Mouse (Mus musculus) ES-E14 (cell line): ENCODE data around the gene Ankrd1. TPM values are rescaled to one million over a fixed set of nuclear protein-coding genes. Genes with fewer than 3 reads are reported as not detected.

ENCODE experiments used
- DNase-seq: peaks from one replicate; pipeline ENCODE4 v3.0.0-alpha.2; 2013; ENCODE audit warnings: low read depth, low spot score
- H3K27ac ChIP-seq: 2 replicates; pipeline ENCODE4 v1.5.1; 2012; ENCODE audit warnings: low read depth, mild to moderate bottlenecking, low read length, moderate library complexity, mixed read lengths; ENCODE audit not compliant: poor library complexity, insufficient read depth, severe bottlenecking
- H3K36me3 ChIP-seq: 2 replicates; pipeline ENCODE4 v1.6.1; 2012; ENCODE audit warnings: mild to moderate bottlenecking, low read length, moderate library complexity, mixed read lengths; ENCODE audit not compliant: control insufficient read depth, poor library complexity, insufficient read depth, severe bottlenecking
- H3K4me1 ChIP-seq, 2 experiments: fragments of 150-350 bp in 1 of 2; sonication (generic) in 1 of 2; 2 replicates each; pipeline ENCODE4 v1.6.1; 2012; ENCODE audit warnings: low read length in 2 of 2, mild to moderate bottlenecking in 1 of 2, mixed read lengths in 1 of 2; ENCODE audit not compliant: control insufficient read depth in 2 of 2, insufficient read depth in 2 of 2, poor library complexity in 1 of 2
- H3K4me3 ChIP-seq, 2 experiments: fragments of 150-350 bp in 1 of 2; sonication (generic) in 1 of 2; 2 replicates each; pipeline ENCODE4 v1.5.1; 2012; ENCODE audit warnings: low read length in 2 of 2, low read depth in 1 of 2, mild to moderate bottlenecking in 1 of 2, mixed read lengths in 1 of 2; ENCODE audit not compliant: insufficient read depth in 1 of 2, poor library complexity in 1 of 2, severe bottlenecking in 1 of 2
- H3K9ac ChIP-seq: 2 replicates; pipeline ENCODE4 v1.6.1; 2012; ENCODE audit warnings: low read depth, mild to moderate bottlenecking, low read length, mixed read lengths; ENCODE audit not compliant: poor library complexity, insufficient read depth, severe bottlenecking
- H3K9me3 ChIP-seq: fragments of 150-350 bp; sonication (generic); 2 replicates; pipeline ENCODE4 v1.6.1; 2012; ENCODE audit warnings: low read depth, mild to moderate bottlenecking, low read length; ENCODE audit not compliant: control insufficient read depth, insufficient read depth
- CHD2 ChIP-seq: IDR thresholded peaks from 2 replicates; pipeline ENCODE4 v1.6.1; 2014; ENCODE audit warnings: mild to moderate bottlenecking, low read depth, low read length, inconsistent platforms
- HCFC1 ChIP-seq: IDR thresholded peaks from 2 replicates; pipeline ENCODE4 v1.6.1; 2012; ENCODE audit warnings: low read length, inconsistent platforms, borderline replicate concordance; ENCODE audit not compliant: insufficient read depth
- MAFK ChIP-seq: IDR thresholded peaks from 2 replicates; pipeline ENCODE4 v1.6.1; 2014; ENCODE audit warnings: mild to moderate bottlenecking, low read depth, low read length, inconsistent platforms; ENCODE audit not compliant: insufficient read depth
- ZC3H11A ChIP-seq: IDR thresholded peaks from 2 replicates; pipeline ENCODE4 v1.6.1; 2012; ENCODE audit warnings: low read depth, mild to moderate bottlenecking, inconsistent platforms, low read length, borderline replicate concordance
- ZNF384 ChIP-seq: IDR thresholded peaks from 2 replicates; pipeline ENCODE4 v1.6.1; 2012; ENCODE audit warnings: low read depth, low read length, inconsistent platforms
- in situ Hi-C, 2 experiments: fragments of 600-800 bp; cut with MboI; formaldehyde crosslinking; loops; one replicate each; pipeline ENCODE4 v1.15.1; 2025; ENCODE audit warnings: low sequenced_read_pairs in 2 of 2, inconsistent platforms in 1 of 2; ENCODE audit not compliant: unreplicated experiment in 2 of 2
- total RNA-seq: library from RNA; depleted of rRNA; stranded (reverse); fragments of 300-350 nt; gene quantifications from 2 replicates; pipeline ENCODE4 v1.2.3, GENCODE M21; 2012

The Ankrd1 gene
- total RNA-seq, 1 experiment, result 5.9 TPM

DNA sequence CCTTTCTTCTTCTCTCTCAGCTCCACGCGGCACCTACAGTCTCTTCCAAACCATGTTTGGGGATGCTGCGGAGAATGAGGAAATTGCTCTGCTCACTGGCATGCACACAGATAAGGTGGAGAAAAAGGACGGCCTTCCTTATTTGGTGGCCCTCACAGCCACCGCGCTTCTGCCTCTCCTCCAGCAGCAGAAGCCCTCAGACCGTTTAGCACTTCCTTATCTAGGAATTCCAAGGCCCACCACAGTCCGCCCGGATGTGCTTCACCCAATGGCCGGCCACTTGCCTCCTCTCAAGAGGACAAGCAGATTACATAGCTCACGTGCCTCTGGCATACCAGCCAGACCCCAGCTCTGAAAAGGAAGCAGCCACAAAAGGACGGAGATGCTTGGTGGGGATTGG is 9.7 kb upstream of the Ankrd1 start:
- Histone ChIP-seq H3K9me3 (no peaks in the 10 kb centered on the region), H3K4me3 (0 out of 4 replicates have a peak overlapping the region, but pooled peaks of 1 of the 2 experiments have one; percentile 5), H3K9ac (no peak overlapping the region), H3K36me3 (no peaks in the 10 kb centered on the region), H3K27ac (no peak overlapping the region), H3K4me1 (no peaks in the 10 kb centered on the region)
- no peak for DNase-seq
- in situ Hi-C loops, result no loop called here
- no peak for TF ChIP-seq ZC3H11A
- no peak for TF ChIP-seq ZNF384
- TF ChIP-seq MAFK, result no peak
- no peak for TF ChIP-seq HCFC1
- no peak for TF ChIP-seq CHD2

DNA sequence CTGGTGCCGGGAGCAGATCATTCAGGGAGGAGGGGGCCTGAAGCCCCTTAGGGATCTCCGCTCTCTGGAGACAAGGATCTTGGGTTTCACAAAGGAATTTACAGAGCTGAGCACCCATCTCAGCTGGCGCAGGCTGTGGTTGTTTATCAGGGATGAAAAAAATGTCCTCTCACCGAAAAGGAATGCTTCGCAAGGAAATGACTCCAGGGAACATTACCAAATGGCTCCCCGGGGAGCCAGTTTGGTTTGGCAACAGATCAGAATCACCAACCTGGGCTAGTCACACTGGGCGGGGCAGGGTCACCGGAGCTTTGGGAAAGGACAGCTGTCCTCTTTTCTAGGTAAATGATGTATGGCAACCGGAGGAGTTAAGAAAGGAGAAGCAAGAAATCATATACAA is 9.3 kb upstream of the Ankrd1 start:
- DNase-seq, result no peak
- no peaks in the 10 kb centered on the region for H3K4me1 ChIP-seq
- H3K27ac ChIP-seq, result no peak overlapping the region
- H3K9ac ChIP-seq, result no peak overlapping the region
- no peaks in the 10 kb centered on the region for H3K9me3 ChIP-seq
- no peaks in the 10 kb centered on the region for H3K36me3 ChIP-seq
- no peak overlapping the region for H3K4me3 ChIP-seq
- in situ Hi-C loops, result no loop called here
- TF ChIP-seq ZC3H11A (no peak), CHD2 (no peak), HCFC1 (no peak), MAFK (no peak), ZNF384 (no peak)

DNA sequence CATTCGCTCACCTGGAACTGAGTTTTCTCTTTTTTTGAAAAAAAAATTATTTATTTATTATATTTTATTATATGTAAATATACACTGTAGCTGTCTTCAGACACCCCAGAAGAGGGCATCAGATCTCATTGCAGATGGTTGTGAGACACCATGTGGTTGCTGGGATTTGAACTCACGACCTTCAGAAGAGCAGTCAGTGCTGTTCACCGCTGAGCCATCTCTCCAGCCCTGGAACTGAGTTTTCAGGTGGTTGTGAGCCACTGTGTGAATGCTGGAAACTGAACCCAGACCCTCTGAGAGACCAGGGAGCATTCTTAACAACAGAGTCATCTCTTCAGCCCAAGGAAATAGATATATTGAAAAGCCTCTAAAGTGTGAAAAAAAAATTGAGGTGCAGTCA is 8.5 kb upstream of the Ankrd1 start:
- Histone ChIP-seq H3K36me3 (no peaks in the 10 kb centered on the region), H3K27ac (no peak overlapping the region), H3K9ac (no peak overlapping the region), H3K9me3 (no peaks in the 10 kb centered on the region), H3K4me1 (no peaks in the 10 kb centered on the region), H3K4me3 (no peak overlapping the region)
- TF ChIP-seq HCFC1 (no peak), CHD2 (no peak)
- no peak for DNase-seq
- in situ Hi-C loops, result no loop called here

DNA sequence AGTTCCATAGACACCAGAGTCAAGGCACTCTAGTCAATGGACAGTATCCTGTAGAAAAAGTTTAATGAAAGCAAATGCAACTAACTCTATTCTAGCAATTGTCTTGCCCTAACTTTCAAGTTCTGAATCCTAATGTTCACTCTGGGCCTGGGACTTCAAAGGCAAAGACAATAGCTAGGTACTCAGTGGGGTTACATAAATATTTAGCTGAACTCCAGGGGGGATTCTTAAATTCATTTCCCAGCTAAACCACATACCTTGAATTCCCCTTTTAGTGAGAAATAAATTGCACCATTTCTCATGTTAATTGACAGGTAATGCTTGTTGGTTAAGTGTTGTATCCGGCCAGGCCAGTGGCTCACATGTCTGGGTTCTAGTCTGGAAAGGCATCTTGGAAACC is 4.3 kb upstream of the Ankrd1 start:
- Histone ChIP-seq H3K4me1 (no peaks in the 10 kb centered on the region), H3K27ac (no peak overlapping the region), H3K9ac (no peak overlapping the region), H3K36me3 (no peaks in the 10 kb centered on the region), H3K9me3 (peaks cover 2% of the 10 kb centered on the region; the same call in 1 of the 2 replicates), H3K4me3 (no peak overlapping the region)
- no peak for DNase-seq
- in situ Hi-C loops, result loop anchor here in 1 of 2 experiments (25.0 kb wide), 1 partner anchor 313 kb away; no protein-coding TSS in a partner anchor
- TF ChIP-seq MAFK (no peak), ZC3H11A (no peak), ZNF384 (no peak), HCFC1 (no peak), CHD2 (no peak)

DNA sequence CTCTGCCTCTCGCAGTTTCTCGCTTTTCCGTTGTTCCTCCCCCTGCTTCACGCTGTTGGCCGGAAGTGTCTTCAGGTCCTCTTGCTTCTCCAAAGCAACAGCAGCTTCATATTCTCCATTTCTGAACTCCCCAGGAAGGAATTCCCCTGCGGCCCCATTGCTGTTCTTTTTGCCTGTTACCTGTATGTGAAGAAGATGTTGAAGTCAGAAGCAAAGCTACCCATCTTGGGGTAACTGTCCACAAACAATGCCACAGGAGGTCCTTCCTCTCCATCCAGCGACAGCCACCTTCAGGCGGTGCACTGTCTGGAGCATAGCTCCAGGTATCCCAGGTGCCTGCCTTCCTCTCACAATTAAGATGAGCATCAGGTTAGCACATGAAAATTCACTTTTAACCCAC is 680 bp downstream of the Ankrd1 start:
- no peak for DNase-seq
- Histone ChIP-seq H3K9me3 (peaks cover 2% of the 10 kb centered on the region; the same call in 1 of the 2 replicates), H3K9ac (no peak overlapping the region), H3K27ac (no peak overlapping the region), H3K4me3 (no peak overlapping the region), H3K36me3 (no peaks in the 10 kb centered on the region), H3K4me1 (no peaks in the 10 kb centered on the region)
- in situ Hi-C loops, result loop anchor here in 1 of 2 experiments (25.0 kb wide), 1 partner anchor 318 kb away; no protein-coding TSS in a partner anchor
- TF ChIP-seq CHD2 (no peak), ZNF384 (no peak), HCFC1 (no peak), MAFK (no peak), ZC3H11A (no peak)
